Mouse (Mus musculus): ENCODE data around the gene Poc1b.

The Poc1b gene

DNA sequence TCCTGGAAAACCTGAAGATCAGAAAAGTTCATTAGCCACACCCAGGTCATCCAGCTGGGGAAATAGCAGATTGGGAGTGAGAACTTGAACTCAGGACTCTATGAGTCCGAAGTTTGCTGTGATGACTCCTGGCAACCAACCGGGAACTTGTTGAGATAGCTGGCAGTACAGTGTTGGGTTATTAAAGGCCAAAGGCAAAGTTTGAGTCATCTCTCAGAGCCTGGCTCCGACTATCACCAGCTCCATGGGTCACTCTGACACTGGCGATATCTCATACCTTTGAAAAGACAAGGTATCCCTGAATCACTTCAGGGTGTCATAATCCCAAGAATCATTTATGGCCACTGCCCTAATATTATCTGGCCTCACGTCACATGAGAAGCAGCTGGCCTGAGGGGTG, 119.9 kb downstream of the Poc1b start:
- no peak for DNase-seq (ENCODE audit: low read depth, low spot score)

GRCm38 (mm10) chr10:99227968-99228864, 121.4 kb downstream of the Poc1b start:
- peak; percentile 54 for DNase-seq (ENCODE audit: low read depth, low spot score)

GRCm38 (mm10) chr10:99229031-99229684, 122.3 kb downstream of the Poc1b start:
- DNase-seq (ENCODE audit: low read depth, low spot score): peak; percentile 86

DNA sequence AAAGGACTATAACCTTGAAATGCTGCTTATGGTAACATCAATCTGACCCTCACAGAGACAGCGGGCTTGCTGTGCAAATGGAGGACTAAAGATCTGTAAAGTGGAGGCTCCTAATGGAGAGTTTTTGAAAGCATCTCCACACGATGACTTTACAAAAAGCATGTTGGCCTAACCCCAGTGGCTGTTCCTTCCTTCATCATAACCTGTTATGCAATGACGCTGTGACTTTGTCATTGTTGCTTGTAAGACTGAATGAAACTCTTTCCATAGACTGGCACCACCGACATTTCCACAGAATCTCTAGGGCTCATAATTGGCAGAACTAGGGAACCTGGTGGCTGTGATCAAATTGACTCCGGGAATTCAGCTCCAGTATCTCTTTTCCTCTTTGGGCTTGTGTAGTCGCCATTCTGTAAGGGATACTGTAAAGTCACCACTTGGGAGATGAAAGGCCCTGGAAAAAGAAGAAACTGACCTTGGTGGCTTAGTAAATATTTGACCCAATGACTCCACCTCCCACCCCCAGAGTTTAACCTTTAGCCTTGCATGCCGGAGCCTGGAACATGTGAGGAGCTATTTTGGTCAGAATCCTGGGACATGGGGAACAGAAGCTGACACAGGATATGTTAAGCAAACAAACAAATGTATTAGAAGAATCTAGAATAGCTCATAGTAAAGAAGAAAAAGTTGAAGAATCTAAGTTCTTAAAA, 125.8 kb downstream of the Poc1b start:
- no peak for DNase-seq (ENCODE audit: low read depth, low spot score)

DNA sequence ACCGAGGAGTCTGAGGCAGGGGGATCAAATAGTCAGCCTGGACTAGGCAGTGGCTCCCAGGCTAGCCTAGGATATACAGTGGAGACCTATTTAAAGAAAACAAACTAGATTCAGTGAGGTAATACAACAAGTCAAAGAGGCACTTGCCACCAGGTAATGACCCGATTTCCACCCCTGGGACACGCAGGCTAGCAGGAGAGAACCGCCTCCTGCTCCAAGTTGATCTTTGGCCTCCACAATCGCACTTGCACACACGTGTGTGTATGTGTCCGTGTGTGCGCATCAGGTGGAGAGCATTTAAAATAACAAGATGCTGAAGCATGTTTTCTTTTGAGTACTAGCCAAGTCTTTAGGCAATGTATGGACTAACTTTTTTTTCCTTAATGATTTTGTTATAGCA, 127.5 kb downstream of the Poc1b start:
- DNase-seq (ENCODE audit: low read depth, low spot score): no peak

DNA sequence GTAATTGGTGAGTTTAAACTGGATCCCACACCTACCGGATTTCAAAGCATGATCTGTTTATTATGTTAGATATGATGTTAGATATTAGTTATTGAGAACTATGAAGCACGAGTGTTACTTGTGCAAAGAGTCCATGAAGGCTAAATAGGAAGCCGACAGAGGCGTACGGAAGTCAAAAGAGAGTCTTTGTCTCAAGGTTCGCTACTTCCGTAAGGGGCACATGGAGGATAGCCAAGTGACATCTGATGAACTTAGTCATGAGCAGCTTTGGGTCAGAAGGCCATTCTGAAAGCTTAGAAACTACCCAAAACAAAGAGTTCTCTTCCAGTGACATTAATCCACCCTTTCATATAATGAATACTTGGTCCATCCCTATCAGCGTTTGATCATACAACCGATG, 128.2 kb downstream of the Poc1b start:
- DNase-seq (ENCODE audit: low read depth, low spot score): no peak

- no peak for DNase-seq (ENCODE audit: low read depth, low spot score)
Measured at GRCm38 (mm10) chr10:99237205-99237832, 130.5 kb downstream of the Poc1b start.

DNA sequence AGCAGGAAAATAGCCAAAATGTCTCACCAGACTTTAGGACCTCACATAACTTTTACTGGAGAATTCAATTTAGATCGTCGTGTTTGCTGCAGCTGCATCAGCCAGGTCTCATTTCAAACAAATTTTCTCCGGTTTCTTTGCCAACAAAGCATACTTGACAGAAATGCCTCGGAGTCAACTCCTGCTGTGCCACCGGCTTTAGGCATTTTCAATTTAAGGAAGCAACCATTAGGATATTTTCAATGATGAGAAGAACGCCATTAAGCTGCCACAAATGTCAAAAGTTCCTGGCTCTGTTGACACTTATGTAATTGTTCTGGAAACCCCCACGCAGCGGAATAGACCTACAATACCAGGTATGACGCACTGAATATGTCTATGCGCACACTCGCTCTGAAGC, 131.7 kb downstream of the Poc1b start:
- no peak for DNase-seq (ENCODE audit: low read depth, low spot score)

- no peak for DNase-seq (ENCODE audit: low read depth, low spot score)
Measured at GRCm38 (mm10) chr10:99241284-99241828, 134.5 kb downstream of the Poc1b start.

DNA sequence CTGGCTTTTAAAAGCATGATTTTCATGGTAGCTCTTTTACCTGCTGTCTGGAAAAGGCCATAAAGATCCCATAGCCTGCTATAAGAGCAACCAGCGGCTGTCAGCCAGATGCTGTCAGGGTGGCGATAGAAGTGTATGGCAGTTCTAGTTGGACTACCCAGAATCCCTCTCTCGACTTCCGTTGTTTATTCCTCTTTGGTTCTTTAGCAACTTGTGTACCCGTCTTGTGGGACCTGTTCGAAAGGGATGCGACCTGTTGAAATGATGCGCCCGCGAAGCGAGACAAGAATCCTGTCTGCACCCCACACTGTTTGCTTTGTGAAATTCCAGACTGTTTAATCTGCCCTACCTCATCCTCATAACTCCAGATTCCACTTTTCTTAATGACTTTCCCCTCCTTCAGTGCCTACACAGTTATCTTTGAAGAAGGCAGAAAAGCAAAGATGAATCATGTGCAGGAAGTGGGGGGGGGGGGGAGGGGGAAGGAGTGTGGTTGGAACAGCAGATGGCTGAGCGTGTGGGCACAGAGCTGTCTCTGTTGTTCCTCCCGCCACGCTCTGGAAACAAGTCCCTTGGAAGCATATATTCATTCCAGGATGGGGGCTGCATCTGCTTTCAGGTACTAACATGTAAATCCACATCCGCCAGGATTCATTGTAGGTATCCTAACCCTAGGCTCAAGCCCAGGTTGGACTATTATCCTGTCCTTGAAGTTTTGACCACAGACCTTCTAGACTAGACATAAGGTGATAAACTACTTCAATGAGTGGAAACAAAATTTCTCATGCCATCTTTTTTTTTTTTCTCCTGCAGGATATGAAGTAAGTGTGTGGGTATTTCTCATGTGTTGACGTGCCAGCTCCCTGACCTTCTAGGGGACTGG, 135.2 kb downstream of the Poc1b start:
- DNase-seq (ENCODE audit: low read depth, low spot score): peak; percentile 59

DNA sequence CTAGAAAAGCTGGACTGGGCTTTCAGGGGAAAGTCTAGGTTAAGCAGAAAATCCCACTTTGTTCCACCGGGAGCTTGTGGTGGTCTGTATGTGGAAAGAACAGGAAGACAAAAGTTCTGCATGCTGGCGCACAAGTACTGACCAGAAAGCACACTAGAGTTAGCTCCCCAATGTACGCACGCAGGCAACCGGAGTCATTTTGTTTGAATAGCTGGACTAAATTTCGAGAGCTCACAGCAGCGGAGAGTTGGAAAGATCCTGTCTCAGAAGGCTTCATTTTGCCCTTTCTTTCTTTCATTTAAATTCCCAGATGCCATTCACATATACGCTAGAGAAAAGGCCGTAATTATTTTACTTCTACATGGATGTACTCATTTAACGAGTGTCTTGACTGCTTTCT, 135.9 kb downstream of the Poc1b start:
- DNase-seq (ENCODE audit: low read depth, low spot score): no peak

- DNase-seq (ENCODE audit: low read depth, low spot score): no peak
Measured at GRCm38 (mm10) chr10:99243907-99244489, 137.2 kb downstream of the Poc1b start.

DNA sequence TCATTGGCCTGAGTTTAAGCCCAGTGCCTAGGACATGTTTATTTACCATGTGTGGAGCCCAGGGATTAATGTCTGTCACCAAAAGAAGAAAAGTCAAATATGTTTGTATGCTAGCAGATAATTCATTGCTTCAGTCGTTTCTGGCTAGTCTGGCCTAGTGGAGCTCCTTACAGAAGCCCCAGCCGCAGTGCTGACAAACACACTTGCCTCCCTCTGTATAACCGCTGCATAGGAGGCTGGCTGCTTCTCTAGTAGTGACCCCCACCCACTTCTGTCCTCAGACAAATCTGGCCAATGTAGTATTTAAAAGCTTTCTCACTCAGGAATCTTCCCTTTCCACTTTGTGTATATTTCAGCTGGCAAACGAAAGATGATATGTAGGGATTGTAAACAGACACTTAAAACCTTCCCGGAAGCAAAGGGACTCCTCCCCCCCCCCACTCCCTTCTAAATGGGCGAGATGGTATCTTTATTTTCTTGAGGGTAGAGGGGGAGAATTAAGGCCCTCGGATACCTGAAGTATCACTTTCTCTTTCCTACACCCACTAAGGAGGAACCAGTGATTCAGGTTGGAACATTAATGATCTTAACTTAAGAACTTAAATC, 137.9 kb downstream of the Poc1b start:
- DNase-seq (ENCODE audit: low read depth, low spot score): no peak

- DNase-seq (ENCODE audit: low read depth, low spot score): no peak
Measured at GRCm38 (mm10) chr10:99246797-99247508, 140.1 kb downstream of the Poc1b start.
